Mouse (Mus musculus): ENCODE measurements at regions not wholly inside any gene's neighbourhood (a gene's known extent, or its start where the extent isn't known, plus 50 kb on each side); places are given as distances from the start of the nearest gene placed in this dataset.
"Not testable (repeated sequence)": the region's sequence is repeated elsewhere in the genome, so short reads cannot be mapped to it uniquely, and the experiment has no call there.

DNA sequence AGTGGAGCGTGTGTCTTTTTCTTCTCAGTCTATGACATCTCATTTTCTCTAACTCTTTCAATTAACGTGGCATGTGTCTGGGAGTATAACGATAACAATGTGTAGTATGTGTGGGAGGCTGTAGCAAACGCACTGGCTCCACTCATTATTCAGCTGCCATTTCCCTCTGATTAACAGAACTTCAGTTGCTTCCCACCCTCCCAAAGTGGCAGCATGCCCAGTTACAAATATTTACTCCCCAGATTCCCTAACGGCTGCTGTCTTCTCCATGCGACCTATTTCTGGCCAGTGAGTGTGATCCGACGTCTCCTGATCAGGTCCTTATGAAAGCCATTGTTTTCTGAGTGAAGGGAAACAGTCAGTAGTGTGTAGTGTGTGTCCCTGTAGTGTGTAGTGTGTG lies 88.2 kb downstream of the Vcpkmt start:
- intact Hi-C loops (cut with DNase I): no loop called here
- no peak for DNase-seq (ENCODE audit: extremely low spot score in 1 of 2, low spot score in 2 of 2)

- DNase-seq (ENCODE audit: extremely low spot score in 1 of 2, low spot score in 2 of 2): no peak
- intact Hi-C loops (cut with DNase I): no loop called here
Measured at GRCm38 (mm10) chr12:69489686-69490085, 93.1 kb downstream of the Vcpkmt start.

- intact Hi-C loops (cut with DNase I): no loop called here
- no peak for DNase-seq (ENCODE audit: extremely low spot score in 1 of 2, low spot score in 2 of 2)
Measured at GRCm38 (mm10) chr12:69486903-69487302, 95.9 kb downstream of the Vcpkmt start.

DNA sequence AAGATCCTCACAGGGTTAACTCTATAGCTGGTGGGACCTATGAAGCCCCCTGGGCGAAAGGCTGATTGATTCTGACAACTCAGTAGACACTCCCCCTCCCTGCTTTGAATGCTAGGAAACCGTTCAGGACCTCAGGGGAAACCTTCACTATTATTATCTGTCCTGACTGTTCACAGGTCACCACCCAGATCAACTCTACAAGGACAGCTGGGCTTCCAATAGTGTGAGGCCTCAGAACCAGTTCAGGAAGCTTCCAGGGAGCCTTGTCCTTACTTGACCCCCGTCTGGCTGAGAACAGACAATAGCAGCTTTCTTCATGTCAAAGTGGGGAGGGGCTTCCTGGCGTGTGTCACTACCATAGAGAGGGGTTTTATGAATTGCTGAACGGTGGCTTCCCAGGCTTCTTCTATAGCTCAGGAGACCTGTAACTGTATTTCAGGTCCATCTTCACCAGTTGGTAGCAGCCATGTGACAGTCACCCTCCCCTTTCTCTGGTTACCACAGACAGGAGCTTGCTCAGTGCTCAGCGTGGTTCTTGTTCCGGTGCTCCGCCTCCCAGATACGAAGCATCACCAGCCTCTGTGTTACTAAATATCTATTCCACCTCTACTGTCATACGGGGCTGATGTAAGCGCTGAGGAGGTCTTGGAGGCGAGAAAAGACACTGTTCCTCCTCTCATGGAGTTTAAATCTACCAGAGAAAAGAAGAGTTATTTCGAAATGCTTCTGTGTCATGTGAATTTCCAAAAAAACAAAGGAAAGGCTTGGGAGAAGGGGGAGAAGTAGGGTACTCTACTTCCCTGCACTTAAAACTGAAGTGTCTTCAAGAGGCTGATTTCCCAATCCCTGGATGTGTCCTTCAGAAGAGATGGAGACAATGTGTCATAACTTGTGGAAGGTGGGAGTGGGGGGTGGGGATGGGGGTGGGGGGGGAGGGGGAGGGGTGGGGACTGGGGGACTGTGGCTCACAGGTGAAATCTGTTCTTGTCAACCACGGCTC lies 96.9 kb downstream of the Vcpkmt start:
- intact Hi-C loops (cut with DNase I): no loop called here
- peak; percentile 15 to 72 for DNase-seq (ENCODE audit: extremely low spot score in 1 of 2, low spot score in 2 of 2)

GRCm38 (mm10) chr12:69481420-69481819 lies 101.4 kb downstream of the Vcpkmt start:
- no peak for DNase-seq (ENCODE audit: extremely low spot score in 1 of 2, low spot score in 2 of 2)
- intact Hi-C loops (cut with DNase I): no loop called here

DNA sequence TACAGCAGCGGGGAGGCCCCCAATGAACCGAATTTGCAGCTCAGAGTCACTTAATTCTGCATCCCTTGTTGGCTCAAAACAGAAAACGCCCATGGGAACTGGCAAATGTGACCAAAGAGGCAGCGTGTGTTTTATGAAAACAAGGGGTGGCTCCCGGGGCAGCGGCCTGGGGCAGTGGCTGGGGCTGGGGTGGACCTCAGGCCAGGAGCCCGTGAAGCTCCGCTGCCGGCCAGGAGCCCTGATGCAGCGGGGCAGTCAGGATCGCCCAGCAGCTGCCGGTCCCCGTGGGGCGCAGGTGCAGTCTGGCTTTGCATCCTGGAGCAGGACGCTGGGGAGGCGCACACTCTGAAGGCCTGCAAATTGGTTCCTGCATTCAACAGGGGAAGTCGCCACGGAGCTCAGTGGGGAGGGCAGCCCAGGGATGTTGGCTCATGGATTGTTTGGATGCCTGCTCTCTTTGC lies 104.4 kb upstream of the Gm9887 start:
- DNase-seq (ENCODE audit: extremely low spot score in 1 of 2, low spot score in 2 of 2): peak in 1 of 2 experiments; percentile 75
- intact Hi-C loops (cut with DNase I): no loop called here

DNA sequence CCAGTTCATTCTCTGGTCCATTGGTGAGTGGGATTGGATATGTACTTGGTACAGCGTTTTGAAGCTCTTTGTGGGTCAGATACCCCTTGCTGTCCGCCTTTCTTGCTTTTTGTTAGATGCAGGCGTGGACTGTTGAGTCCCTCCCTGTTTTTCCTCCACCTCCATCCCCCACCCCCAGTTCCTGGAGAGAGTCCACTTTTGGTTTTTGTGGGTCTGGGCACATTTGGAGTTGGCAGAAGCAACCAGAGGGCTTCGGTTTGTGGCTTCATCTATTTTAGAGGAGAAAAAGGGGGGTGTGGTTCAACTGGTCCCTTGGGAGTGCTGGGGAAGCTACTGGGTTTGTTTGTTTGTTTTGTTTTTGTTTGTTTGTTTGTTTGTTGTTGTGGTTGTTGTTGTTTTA lies 103.9 kb upstream of the Gm9887 start:
- no peak for DNase-seq (ENCODE audit: extremely low spot score in 1 of 2, low spot score in 2 of 2)
- intact Hi-C loops (cut with DNase I): no loop called here

DNA sequence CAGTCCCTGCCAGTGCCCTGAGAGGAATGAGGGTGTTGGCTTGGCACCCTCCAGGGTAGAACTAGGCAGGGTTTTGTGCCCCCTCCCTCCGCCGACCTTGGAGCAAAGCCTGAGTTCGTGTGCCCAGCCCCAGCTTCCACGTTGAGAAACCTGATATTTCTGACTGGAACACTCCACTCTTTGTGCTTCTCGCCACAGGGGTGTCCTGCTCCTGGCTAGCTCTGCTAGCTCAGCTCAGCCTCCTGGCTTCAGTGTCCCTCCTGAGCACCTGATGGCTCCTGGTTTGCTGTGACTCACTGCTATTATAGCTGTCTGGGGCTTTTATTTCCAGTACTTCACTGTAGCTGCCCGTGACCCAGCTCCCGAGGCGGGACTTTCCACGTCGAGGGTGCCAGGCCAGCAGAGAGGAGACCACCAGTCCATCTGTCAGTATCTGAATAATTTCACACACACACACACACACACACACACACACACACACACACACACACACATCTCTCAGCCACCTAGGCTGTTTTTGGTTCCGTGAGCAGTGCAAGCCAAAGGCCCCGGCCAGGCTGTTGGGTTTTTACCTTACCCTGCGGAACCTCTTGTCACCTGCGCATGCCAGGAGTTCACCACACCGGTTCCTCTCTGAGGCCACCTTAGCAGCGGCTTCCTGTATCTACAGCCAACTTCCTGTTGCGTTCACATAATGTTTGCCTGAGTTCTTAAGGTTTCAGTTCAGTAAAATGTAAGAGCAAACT lies 102.8 kb upstream of the Gm9887 start:
- intact Hi-C loops (cut with DNase I): no loop called here

GRCm38 (mm10) chr12:69474141-69474915 lies 102.1 kb upstream of the Gm9887 start:
- no peak for DNase-seq (ENCODE audit: extremely low spot score in 1 of 2, low spot score in 2 of 2)
- intact Hi-C loops (cut with DNase I): no loop called here

More for the DNA sequence above, 102.8 kb upstream of the Gm9887 start:
- DNase-seq (ENCODE audit: extremely low spot score in 1 of 2, low spot score in 2 of 2): peak in 1 of 2 experiments; percentile 39

GRCm38 (mm10) chr12:69473379-69474057 lies 101.3 kb upstream of the Gm9887 start:
- intact Hi-C loops (cut with DNase I): no loop called here

GRCm38 (mm10) chr12:69472912-69473311 lies 100.7 kb upstream of the Gm9887 start:
- DNase-seq (ENCODE audit: extremely low spot score in 1 of 2, low spot score in 2 of 2): peak in 1 of 2 experiments; percentile 44
- intact Hi-C loops (cut with DNase I): no loop called here

More at GRCm38 (mm10) chr12:69473379-69474057, 101.3 kb upstream of the Gm9887 start:
- DNase-seq (ENCODE audit: extremely low spot score in 1 of 2, low spot score in 2 of 2): no peak

DNA sequence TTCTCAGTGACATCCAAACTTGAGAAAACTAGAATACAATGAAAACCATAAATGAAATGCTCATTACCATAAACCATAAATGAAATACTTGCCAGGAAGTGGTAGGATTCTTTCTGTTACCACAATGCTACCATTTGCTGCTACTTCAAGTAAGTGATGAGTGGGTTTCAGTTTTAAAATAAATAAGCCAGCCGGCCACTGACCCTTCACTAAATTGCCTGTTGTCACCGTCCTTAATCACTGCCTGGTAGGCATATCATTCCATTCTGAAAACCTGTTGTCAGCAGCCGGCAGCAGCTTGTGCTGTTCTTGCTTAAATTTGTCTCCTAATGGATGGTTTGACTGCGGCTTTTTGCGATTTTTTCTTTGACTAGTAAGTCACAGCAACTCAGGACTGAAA lies 99.6 kb upstream of the Gm9887 start:
- intact Hi-C loops (cut with DNase I): no loop called here
- DNase-seq (ENCODE audit: extremely low spot score in 1 of 2, low spot score in 2 of 2): no peak

DNA sequence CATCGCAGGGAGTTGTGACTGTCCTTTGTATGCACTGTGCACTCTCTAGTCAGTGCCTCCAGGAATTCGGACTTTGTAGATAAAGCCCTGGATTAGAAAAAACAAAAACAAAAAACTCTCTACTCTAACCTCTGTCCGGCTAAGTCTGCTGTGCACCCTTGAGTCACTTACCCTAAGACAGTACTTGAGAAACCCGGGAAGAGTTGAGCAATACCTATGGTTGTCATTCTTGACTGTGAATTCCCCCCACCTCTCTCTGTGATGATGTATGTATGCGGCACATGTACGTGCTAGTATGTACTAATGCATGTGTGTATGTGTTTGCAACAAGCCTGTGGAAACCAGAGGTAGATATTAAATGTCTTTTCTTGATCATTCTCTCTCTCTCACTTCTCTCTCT lies 96.7 kb upstream of the Gm9887 start:
- intact Hi-C loops (cut with DNase I): no loop called here
- no peak for DNase-seq (ENCODE audit: extremely low spot score in 1 of 2, low spot score in 2 of 2)

- DNase-seq (ENCODE audit: extremely low spot score in 1 of 2, low spot score in 2 of 2): no peak
Measured at GRCm38 (mm10) chr12:69467363-69467762, 95.1 kb upstream of the Gm9887 start.

DNA sequence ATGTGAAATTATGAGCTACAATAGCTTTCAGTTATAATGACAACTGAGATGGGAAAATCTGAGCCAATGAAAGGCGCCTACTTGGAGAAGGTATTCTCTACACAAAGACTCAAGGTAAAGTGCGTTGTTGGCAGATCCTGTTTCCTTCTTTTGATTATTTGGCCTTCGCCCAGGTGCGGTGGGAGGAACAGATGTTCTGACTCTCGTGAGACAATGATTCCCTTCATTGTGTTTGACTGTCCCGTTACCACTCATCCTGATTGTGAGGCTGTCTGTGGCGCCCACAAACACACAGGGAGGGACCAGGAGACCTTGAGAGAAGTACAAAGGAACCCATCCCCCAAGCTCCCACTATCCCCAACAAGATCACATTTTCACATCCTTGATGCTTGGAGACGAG lies 92.6 kb upstream of the Gm9887 start:
- DNase-seq (ENCODE audit: extremely low spot score in 1 of 2, low spot score in 2 of 2): no peak
- intact Hi-C loops (cut with DNase I): loop anchor here (2.0 to 5.0 kb wide), 2 partner anchors 50 to 93 kb away; partner anchors contain the start of genes Arf6 and Gm9887

More at GRCm38 (mm10) chr12:69467363-69467762, 95.1 kb upstream of the Gm9887 start:
- intact Hi-C loops (cut with DNase I): no loop called here

DNA sequence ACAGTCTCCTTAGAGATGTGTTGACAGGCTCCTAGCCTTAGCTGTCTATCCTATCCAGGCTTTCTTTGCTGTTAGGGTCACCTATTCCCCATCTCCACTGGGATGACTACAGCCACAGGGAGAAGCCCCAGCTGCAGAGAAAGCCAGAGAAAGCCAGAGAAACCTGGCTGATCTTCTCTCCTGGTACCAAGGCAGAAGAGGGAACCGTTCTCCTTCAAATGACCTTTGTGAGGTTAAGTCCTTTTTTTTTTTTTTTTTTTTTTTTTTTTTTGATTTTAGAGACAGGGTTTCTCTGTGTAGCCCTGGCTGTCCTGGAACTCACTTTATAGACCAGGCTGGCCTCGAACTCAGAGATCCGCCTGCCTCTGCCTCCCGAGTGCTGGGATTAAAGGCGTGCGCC lies 91.1 kb upstream of the Gm9887 start:
- not testable (repeated sequence) for DNase-seq (ENCODE audit: extremely low spot score in 1 of 2, low spot score in 2 of 2)
- intact Hi-C loops (cut with DNase I): loop anchor here (5.0 kb wide), 1 partner anchor 91 kb away; the partner anchor contains the start of genes Arf6 and Gm9887

- intact Hi-C loops (cut with DNase I): loop anchor here (5.0 kb wide), 1 partner anchor 90 kb away; the partner anchor contains the start of genes Arf6 and Gm9887
- peak in 1 of 2 experiments; percentile 66 for DNase-seq (ENCODE audit: extremely low spot score in 1 of 2, low spot score in 2 of 2)
Measured at GRCm38 (mm10) chr12:69461888-69462840, 89.9 kb upstream of the Gm9887 start.

Data from left cerebral cortex, postnatal 10 days (tissue).